Mouse (Mus musculus): Measurements from ENCODE around the gene Rreb1. TPM values are rescaled to one million over a fixed set of nuclear protein-coding genes. Genes with fewer than 3 reads are reported as not detected.

Gene Rreb1
- polyA plus RNA-seq (2014; fragmentation: Nextera tagmentation; extraction: Ambion mirVana): 5.1 and 5.8 TPM in 2 replicates

DNA sequence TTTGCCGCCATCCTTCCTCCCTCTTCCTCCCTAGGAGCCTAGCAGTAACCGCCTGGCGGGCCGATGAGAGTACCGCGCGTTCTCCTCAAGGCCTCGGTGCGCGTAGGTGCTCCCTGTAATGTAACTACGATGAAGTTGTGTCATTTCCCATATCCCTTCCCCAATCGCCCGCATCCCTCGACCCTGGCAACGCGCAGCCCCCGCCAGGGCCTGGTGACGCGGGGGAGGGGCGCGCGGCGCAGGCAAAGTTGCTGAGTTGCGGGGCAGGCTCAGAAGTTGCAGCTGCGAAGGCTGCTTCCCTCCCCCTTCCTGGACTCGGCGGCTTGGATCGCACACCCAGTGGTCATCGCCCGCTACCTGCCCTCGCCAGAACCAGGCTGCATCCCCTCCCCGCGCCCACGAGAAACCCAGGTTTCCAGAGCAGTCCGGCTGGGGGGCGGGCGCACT lies at the start of gene Rreb1:
TSS of gene Rreb1 (plus strand) at position 254 of the 447 bp plus-strand sequence.
- 0% methylated on average over 35 of the region's 37 CpGs for WGBS
- no peak within 1 kb of the TSS for H3K27ac ChIP-seq
- peak within 1 kb of the TSS; percentile 99 for H3K4me2 ChIP-seq (replicated peaks)

DNA sequence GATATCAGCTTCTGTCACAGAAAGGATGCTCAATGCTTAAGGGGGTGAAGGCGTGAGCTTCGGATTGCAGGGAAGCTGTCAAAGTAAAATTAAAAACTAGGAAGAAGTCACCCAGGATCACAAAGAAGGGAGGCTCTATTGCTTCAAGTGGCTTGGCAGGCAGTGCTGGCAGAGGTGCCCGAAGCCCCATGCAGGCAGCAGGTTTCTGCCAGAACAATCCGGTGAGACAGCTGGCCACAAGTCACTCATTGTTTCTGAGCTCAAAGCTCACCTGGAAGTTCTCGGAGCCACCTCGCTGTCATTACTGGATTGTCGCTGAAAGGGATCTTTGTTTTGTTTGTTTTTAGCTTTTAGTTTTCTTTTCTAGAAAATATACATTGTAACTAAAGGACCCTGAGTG lies 49.6 kb upstream of the Rreb1 start:
- no peak for DNase-seq (ENCODE audit: low spot score)
- WGBS: 82% methylated on average over 7 of the region's 7 CpGs
- no peak overlapping the region for H3K4me2 ChIP-seq (replicated peaks)

More for the DNA sequence above, at the start of gene Rreb1:
- Histone ChIP-seq H3K36me3 (replicated peaks; ENCODE audit: control insufficient read depth, insufficient read depth) (no peaks in the 10 kb centered on the region), H3K27me3 (ENCODE audit: control insufficient read depth, insufficient read depth, low read length) (peaks cover 33% of the 10 kb centered on the region), H3K9me3 (ENCODE audit: control insufficient read depth, low read length) (no peaks in the 10 kb centered on the region), H3K9ac (peak within 1 kb of the TSS; percentile 55), H3K4me1 (replicated peaks; ENCODE audit: control insufficient read depth, insufficient read depth, low read length) (peaks cover 17% of the 10 kb centered on the region), H3K4me3 (replicated peaks; ENCODE audit: low read length) (peak within 1 kb of the TSS; percentile 49)
- peak; percentile 47 for ATAC-seq (ENCODE audit: low FRiP score)
- peak; percentile 33 for DNase-seq (ENCODE audit: low spot score)

DNA sequence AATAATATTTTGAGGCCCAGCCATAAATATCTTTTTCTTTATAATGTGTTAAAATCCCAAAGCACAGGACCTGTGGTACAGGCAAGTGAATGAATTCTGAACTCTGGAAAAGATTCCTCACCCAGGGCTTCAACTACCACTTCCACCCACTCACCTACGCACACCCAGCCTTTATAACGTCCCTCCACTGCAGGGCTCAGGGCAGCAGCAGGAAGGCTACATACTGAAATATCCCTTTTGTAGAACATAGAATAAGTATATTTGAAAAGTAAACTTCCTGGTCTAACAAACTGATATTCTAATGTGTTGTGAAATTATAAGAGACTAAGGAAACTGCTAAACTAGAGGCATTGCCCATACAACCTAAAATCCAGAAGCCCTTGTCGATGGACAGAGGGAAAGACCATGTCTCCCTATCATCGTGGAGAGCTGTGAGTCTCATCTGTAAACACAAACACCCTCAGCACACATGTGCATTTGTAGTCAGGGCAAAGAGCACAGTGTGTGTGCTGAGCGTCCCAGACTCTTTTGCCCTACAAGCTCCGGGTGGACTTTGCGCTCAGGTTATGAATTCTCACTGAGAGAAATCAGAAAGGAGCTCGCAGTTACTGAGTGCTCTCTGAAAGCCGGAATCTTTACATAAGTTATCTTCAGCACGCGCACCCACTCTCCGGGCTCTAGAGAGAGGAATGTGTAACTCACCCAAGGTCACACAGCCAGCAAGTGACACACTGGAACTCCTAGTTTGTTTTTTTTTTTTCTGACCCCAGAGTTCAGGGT lies 46.1 kb upstream of the Rreb1 start:
- no peaks in the 10 kb centered on the region for H3K36me3 ChIP-seq (replicated peaks; ENCODE audit: control insufficient read depth, insufficient read depth)
- 93% methylated on average over 12 of the region's 12 CpGs for WGBS
- no peak overlapping the region for H3K4me2 ChIP-seq (replicated peaks)
- DNase-seq (ENCODE audit: low spot score) (no peak), ATAC-seq (ENCODE audit: low FRiP score) (no peak)
- no peak overlapping the region for H3K4me3 ChIP-seq (replicated peaks; ENCODE audit: low read length)
- no peak overlapping the region for H3K27ac ChIP-seq
- no peaks in the 10 kb centered on the region for H3K4me1 ChIP-seq (replicated peaks; ENCODE audit: control insufficient read depth, insufficient read depth, low read length)
- no peaks in the 10 kb centered on the region for H3K9me3 ChIP-seq (ENCODE audit: control insufficient read depth, low read length)
- H3K9ac ChIP-seq: no peak overlapping the region
- no peaks in the 10 kb centered on the region for H3K27me3 ChIP-seq (ENCODE audit: control insufficient read depth, insufficient read depth, low read length)

More for the DNA sequence above, 49.6 kb upstream of the Rreb1 start:
- no peak overlapping the region for H3K4me3 ChIP-seq (replicated peaks; ENCODE audit: low read length)
- no peak overlapping the region for H3K27ac ChIP-seq
- H3K27me3 ChIP-seq (ENCODE audit: control insufficient read depth, insufficient read depth, low read length): no peaks in the 10 kb centered on the region
- no peaks in the 10 kb centered on the region for H3K4me1 ChIP-seq (replicated peaks; ENCODE audit: control insufficient read depth, insufficient read depth, low read length)
- H3K9me3 ChIP-seq (ENCODE audit: control insufficient read depth, low read length): no peaks in the 10 kb centered on the region
- no peak overlapping the region for H3K9ac ChIP-seq
- no peak for ATAC-seq (ENCODE audit: low FRiP score)
- H3K36me3 ChIP-seq (replicated peaks; ENCODE audit: control insufficient read depth, insufficient read depth): no peaks in the 10 kb centered on the region

DNA sequence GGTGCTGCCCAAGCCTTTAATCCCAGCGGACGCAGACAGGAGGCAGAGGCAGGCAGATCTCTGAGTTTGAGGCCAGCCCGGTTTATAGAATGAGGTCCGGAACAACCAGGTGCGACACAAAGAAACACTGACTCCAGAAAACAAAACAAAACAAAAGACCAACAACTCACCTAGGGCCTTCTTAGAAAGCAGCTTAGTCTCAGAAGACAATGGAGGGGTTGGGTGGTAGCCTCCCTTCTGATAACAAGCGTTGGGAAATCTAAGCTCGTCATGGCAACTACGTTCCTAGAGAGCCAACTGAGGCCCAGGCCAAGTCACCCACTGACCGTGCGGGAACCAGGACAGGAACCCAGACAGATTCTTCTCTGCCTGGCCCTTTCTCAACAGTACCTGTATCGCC lies 43.7 kb upstream of the Rreb1 start:
- ATAC-seq (ENCODE audit: low FRiP score): no peak
- DNase-seq (ENCODE audit: low spot score): no peak
- H3K9ac ChIP-seq: no peak overlapping the region
- no peaks in the 10 kb centered on the region for H3K9me3 ChIP-seq (ENCODE audit: control insufficient read depth, low read length)
- no peak overlapping the region for H3K4me2 ChIP-seq (replicated peaks)
- no peaks in the 10 kb centered on the region for H3K4me1 ChIP-seq (replicated peaks; ENCODE audit: control insufficient read depth, insufficient read depth, low read length)
- no peaks in the 10 kb centered on the region for H3K27me3 ChIP-seq (ENCODE audit: control insufficient read depth, insufficient read depth, low read length)
- WGBS: 93% methylated on average over 11 of the region's 11 CpGs
- no peak overlapping the region for H3K4me3 ChIP-seq (replicated peaks; ENCODE audit: low read length)
- H3K36me3 ChIP-seq (replicated peaks; ENCODE audit: control insufficient read depth, insufficient read depth): no peaks in the 10 kb centered on the region
- H3K27ac ChIP-seq: no peak overlapping the region

DNA sequence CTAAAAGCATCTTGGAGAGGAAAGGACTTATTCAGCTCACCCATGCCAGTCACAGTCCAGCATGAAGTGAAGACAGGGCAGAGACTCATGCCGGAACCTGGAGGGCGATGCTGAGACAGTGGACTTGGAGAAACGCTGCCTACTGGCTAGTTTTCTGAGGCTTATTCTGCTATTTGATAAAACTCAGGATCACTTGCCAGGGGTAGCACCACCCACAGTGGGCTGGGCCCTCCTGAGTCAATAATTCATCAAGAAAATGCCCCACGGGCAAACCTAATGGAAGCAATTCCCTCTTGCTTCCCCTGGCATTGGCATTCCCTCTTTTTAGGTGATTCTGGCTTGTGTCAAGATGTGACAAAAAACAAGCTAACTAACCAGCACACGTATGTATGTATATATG lies 38.1 kb upstream of the Rreb1 start:
- Histone ChIP-seq H3K4me1 (replicated peaks; ENCODE audit: control insufficient read depth, insufficient read depth, low read length) (no peaks in the 10 kb centered on the region), H3K27ac (no peak overlapping the region), H3K4me2 (replicated peaks) (no peak overlapping the region), H3K9me3 (ENCODE audit: control insufficient read depth, low read length) (no peaks in the 10 kb centered on the region), H3K4me3 (replicated peaks; ENCODE audit: low read length) (no peak overlapping the region), H3K27me3 (ENCODE audit: control insufficient read depth, insufficient read depth, low read length) (no peaks in the 10 kb centered on the region), H3K9ac (no peak overlapping the region), H3K36me3 (replicated peaks; ENCODE audit: control insufficient read depth, insufficient read depth) (no peaks in the 10 kb centered on the region)
- no peak for DNase-seq (ENCODE audit: low spot score)
- WGBS: 86% methylated on average over 5 of the region's 5 CpGs
- ATAC-seq (ENCODE audit: low FRiP score): no peak

DNA sequence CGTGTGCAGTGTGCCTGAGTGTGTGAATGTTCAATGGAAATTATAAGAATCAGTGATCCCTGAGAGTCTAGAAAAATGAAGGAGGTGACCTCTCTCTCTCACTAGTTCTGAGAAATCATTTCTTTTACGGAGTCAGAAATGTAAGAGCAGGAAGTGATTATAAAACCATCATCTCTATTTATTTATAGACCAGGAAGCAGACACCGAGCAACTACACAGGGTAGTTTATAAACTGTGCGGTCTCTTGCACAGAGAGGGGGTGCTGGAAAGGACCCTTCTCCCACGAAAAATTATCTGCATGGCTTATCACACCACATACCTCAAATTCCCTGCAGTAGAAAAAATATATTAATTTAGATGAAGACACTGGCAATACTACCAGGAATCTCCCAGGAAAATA lies 37.4 kb upstream of the Rreb1 start:
- H3K4me3 ChIP-seq (replicated peaks; ENCODE audit: low read length): no peak overlapping the region
- no peak overlapping the region for H3K4me2 ChIP-seq (replicated peaks)
- H3K36me3 ChIP-seq (replicated peaks; ENCODE audit: control insufficient read depth, insufficient read depth): no peaks in the 10 kb centered on the region
- DNase-seq (ENCODE audit: low spot score): no peak
- no peak overlapping the region for H3K27ac ChIP-seq
- no peaks in the 10 kb centered on the region for H3K27me3 ChIP-seq (ENCODE audit: control insufficient read depth, insufficient read depth, low read length)
- no peaks in the 10 kb centered on the region for H3K9me3 ChIP-seq (ENCODE audit: control insufficient read depth, low read length)
- no peaks in the 10 kb centered on the region for H3K4me1 ChIP-seq (replicated peaks; ENCODE audit: control insufficient read depth, insufficient read depth, low read length)
- 71% methylated on average over 5 of the region's 5 CpGs for WGBS
- no peak overlapping the region for H3K9ac ChIP-seq
- ATAC-seq (ENCODE audit: low FRiP score): no peak

DNA sequence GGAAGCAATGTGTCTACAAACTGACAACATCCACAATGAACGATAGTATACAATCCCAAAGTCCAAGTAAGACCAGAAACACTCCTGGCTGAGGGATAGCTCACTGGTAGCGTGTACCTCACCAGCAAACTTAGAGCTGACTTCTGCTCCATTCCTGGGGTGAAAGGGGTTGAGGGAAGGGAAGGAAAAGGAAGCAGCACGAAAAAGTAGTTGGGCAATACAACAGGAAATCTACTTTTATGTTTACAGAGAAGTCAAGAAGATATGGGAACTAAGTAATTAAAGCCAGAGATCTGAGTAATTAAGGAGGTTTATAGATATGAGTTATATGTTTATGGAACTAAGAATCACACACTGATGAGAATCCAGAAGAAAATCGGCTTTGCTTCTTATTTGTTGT lies 36.0 kb upstream of the Rreb1 start:
- no peak for ATAC-seq (ENCODE audit: low FRiP score)
- no peak overlapping the region for H3K4me3 ChIP-seq (replicated peaks; ENCODE audit: low read length)
- H3K4me2 ChIP-seq (replicated peaks): no peak overlapping the region
- H3K9ac ChIP-seq: no peak overlapping the region
- H3K4me1 ChIP-seq (replicated peaks; ENCODE audit: control insufficient read depth, insufficient read depth, low read length): no peaks in the 10 kb centered on the region
- 88% methylated on average over 4 of the region's 4 CpGs for WGBS
- no peaks in the 10 kb centered on the region for H3K9me3 ChIP-seq (ENCODE audit: control insufficient read depth, low read length)
- DNase-seq (ENCODE audit: low spot score): no peak
- H3K36me3 ChIP-seq (replicated peaks; ENCODE audit: control insufficient read depth, insufficient read depth): no peaks in the 10 kb centered on the region
- H3K27me3 ChIP-seq (ENCODE audit: control insufficient read depth, insufficient read depth, low read length): no peaks in the 10 kb centered on the region
- H3K27ac ChIP-seq: no peak overlapping the region

DNA sequence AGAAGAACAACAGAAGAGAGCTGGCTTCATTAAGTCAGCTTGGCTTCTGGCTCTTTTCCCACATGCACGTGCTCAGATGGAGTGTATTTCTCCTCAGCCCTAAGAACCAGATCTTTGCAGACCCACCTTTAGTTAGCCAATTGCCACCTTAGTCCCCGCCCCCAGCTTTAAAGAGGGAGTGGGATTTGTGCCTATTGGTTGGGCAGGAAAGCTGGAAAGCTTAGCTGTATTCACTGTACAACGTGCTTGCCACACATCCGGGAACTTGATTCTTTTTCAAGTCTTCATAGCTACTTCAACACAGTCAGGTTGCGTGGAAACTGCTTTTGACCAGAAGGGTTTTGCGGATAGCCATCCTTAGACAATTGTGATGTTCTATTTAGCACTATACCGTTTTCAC lies 30.7 kb upstream of the Rreb1 start:
- no peak for ATAC-seq (ENCODE audit: low FRiP score)
- Histone ChIP-seq H3K36me3 (replicated peaks; ENCODE audit: control insufficient read depth, insufficient read depth) (no peaks in the 10 kb centered on the region), H3K9me3 (ENCODE audit: control insufficient read depth, low read length) (no peaks in the 10 kb centered on the region), H3K4me2 (replicated peaks) (no peak overlapping the region), H3K4me3 (replicated peaks; ENCODE audit: low read length) (no peak overlapping the region), H3K9ac (no peak overlapping the region), H3K27ac (no peak overlapping the region), H3K27me3 (ENCODE audit: control insufficient read depth, insufficient read depth, low read length) (no peaks in the 10 kb centered on the region), H3K4me1 (replicated peaks; ENCODE audit: control insufficient read depth, insufficient read depth, low read length) (0 out of 2 replicates have a peak, but pooled peaks cover 5% of the 10 kb centered on the region)
- DNase-seq (ENCODE audit: low spot score): no peak
- WGBS: 69% methylated on average over 7 of the region's 7 CpGs

DNA sequence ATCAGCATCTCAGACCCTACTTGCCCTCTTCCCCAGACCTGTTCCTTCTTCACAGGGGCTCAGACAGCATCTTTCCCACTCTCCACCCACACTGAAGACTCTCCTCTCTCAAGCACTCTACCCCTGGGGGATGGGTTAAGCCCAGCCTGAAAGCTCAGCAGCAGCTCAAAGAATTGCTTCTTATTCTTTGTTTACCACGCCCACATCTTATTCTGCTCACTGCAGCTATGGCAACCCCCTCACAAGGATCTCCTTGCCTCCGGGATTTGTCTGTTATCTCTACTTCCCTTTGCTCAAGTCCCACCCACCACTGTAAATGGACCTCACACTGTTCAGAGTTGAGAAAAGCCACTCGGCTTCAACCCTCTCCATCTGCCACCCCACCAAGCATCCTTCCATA lies 28.7 kb upstream of the Rreb1 start:
- Histone ChIP-seq H3K4me3 (replicated peaks; ENCODE audit: low read length) (no peak overlapping the region), H3K9me3 (ENCODE audit: control insufficient read depth, low read length) (no peaks in the 10 kb centered on the region), H3K9ac (no peak overlapping the region), H3K36me3 (replicated peaks; ENCODE audit: control insufficient read depth, insufficient read depth) (no peaks in the 10 kb centered on the region), H3K4me2 (replicated peaks) (no peak overlapping the region), H3K4me1 (replicated peaks; ENCODE audit: control insufficient read depth, insufficient read depth, low read length) (0 out of 2 replicates have a peak, but pooled peaks cover 5% of the 10 kb centered on the region), H3K27ac (no peak overlapping the region), H3K27me3 (ENCODE audit: control insufficient read depth, insufficient read depth, low read length) (no peaks in the 10 kb centered on the region)
- WGBS: 13% methylated on average over 3 of the region's 3 CpGs
- no peak for DNase-seq (ENCODE audit: low spot score)
- peak; percentile 40; the same call in 1 of the 2 replicates for ATAC-seq (ENCODE audit: low FRiP score)
